Mouse (Mus musculus) E14TG2a.4 (cell line): Measurements from ENCODE around the gene Macrod1.

Source experiments
- CTCF ChIP-seq: conservative IDR thresholded peaks from 2 replicates; pipeline ENCODE4 v1.5.1; 2014; ENCODE audit warnings: low read length
- POU5F1 ChIP-seq: IDR thresholded peaks from 2 replicates; pipeline ENCODE4 v1.6.1; 2014; ENCODE audit warnings: low read length, borderline replicate concordance

GRCm38 (mm10) chr19:7062916-7063315 is 6.3 kb downstream of the Macrod1 start:
- TF ChIP-seq POU5F1: no peak
- no peak for TF ChIP-seq CTCF
